13 mouse cellular contexts compared by ENCODE assay signal in genomic region chr9:37106808-37107207, GRCm38 (mm10). TPM values are rescaled to one million over a fixed set of nuclear protein-coding genes. Genes with fewer than 3 reads are reported as not detected.
DNase-seq lines count a peak whose midpoint lies in the region; ATAC-seq and TF ChIP-seq lines count a peak whose summit lies in the region.
"Had no signal": no experiment of that assay in that cellular context is flagged by ENCODE, and none has a peak within 500 bp of the region (broad histone marks: within the 10 kb centered on the region; RNA-seq: fewer than 3 reads in every experiment).

No protein-coding gene starts in this region.

- peak overlapping the region; percentile 74 for H3K27ac ChIP-seq in forebrain, embryonic 10.5 days
- H3K27ac ChIP-seq in forebrain, postnatal 0 days (ENCODE audit: low read depth, low read length) = no peak overlapping the region
- H3K27ac ChIP-seq in kidney, adult 2 months (ENCODE audit: insufficient read depth, low read depth, low read length) = no peak overlapping the region
- H3K27ac ChIP-seq: midbrain, embryonic 15.5 days; stomach, embryonic 15.5 days had no signal

- ATAC-seq in forebrain, postnatal 0 days = no peak
- ATAC-seq: midbrain, embryonic 15.5 days had no signal

- H3K4me2 ChIP-seq in forebrain, postnatal 0 days (ENCODE audit: low read depth) = no peak overlapping the region
- H3K4me2 ChIP-seq: heart, embryonic 12.5 days; liver, embryonic 11.5 days; midbrain, embryonic 15.5 days; stomach, embryonic 15.5 days had no signal

- no peaks in the 10 kb centered on the region for H3K27me3 ChIP-seq in forebrain, embryonic 10.5 days (ENCODE audit: poor library complexity, severe bottlenecking)
- H3K27me3 ChIP-seq in forebrain, postnatal 0 days (ENCODE audit: insufficient read depth, low read length) = no peaks in the 10 kb centered on the region
- no peaks in the 10 kb centered on the region for H3K27me3 ChIP-seq in kidney, adult 2 months (replicated peaks; ENCODE audit: control insufficient read depth, insufficient read depth, low read length)
- H3K27me3 ChIP-seq: heart, embryonic 12.5 days; midbrain, embryonic 15.5 days; stomach, embryonic 15.5 days had no signal

- no peak for TF ChIP-seq CTCF in forebrain, postnatal 0 days (IDR thresholded peaks at IDR 0.05; ENCODE audit: low read depth)
- TF ChIP-seq CTCF in kidney, adult 2 months (conservative IDR thresholded peaks at IDR 0.05; ENCODE audit: insufficient read depth, insufficient read length, low read depth, low read length) = no peak

- H3K4me3 ChIP-seq in forebrain, embryonic 10.5 days = no peak overlapping the region
- H3K4me3 ChIP-seq in forebrain, postnatal 0 days (ENCODE audit: low read depth, low read length) = no peak overlapping the region
- H3K4me3 ChIP-seq in kidney, adult 2 months (ENCODE audit: insufficient read depth, low read depth, low read length) = no peak overlapping the region
- H3K4me3 ChIP-seq: heart, embryonic 12.5 days; midbrain, embryonic 15.5 days; stomach, embryonic 15.5 days had no signal

- WGBS in forebrain, embryonic 10.5 days = 32% methylated on average over 3 of the region's 3 CpGs
- WGBS in forebrain, postnatal 0 days = 49% methylated on average over 3 of the region's 3 CpGs
- 37% methylated on average over 3 of the region's 3 CpGs for WGBS in kidney, adult 2 months

- peaks cover 5% of the 10 kb centered on the region; the same call in 1 of the 2 replicates for H3K9me3 ChIP-seq in forebrain, embryonic 10.5 days
- H3K9me3 ChIP-seq in forebrain, postnatal 0 days (ENCODE audit: low read length) = no peaks in the 10 kb centered on the region
- H3K9me3 ChIP-seq: heart, embryonic 12.5 days; midbrain, embryonic 15.5 days; stomach, embryonic 15.5 days had no signal

- DNase-seq in forebrain, embryonic 10.5 days (ENCODE audit: extremely low spot score, low spot score) = no peak
- no peak for DNase-seq in forebrain, postnatal 0 days
- DNase-seq in 3134 (ENCODE audit: extremely low read depth, insufficient read length, low spot score) (peak; percentile 65), adipocyte (ENCODE audit: low spot score) (peak; percentile 19)
- DNase-seq in kidney, adult 2 months = peak; percentile 51
- DNase-seq in left cerebral cortex, adult 9 months (ENCODE audit: low spot score in 2 of 2) = no peak
- no peak for DNase-seq in urinary bladder, postnatal 36 days (ENCODE audit: low spot score in 2 of 2)
- DNase-seq in heart, adult 8-10 months (ENCODE audit: low spot score) = no peak
- DNase-seq: retina, postnatal 1 day had no signal

- peaks cover 63% of the 10 kb centered on the region for H3K4me1 ChIP-seq in forebrain, embryonic 10.5 days
- no peaks in the 10 kb centered on the region for H3K4me1 ChIP-seq in forebrain, postnatal 0 days (ENCODE audit: insufficient read depth)
- H3K4me1 ChIP-seq in kidney, adult 2 months (ENCODE audit: control insufficient read depth, insufficient read depth, low read length) = peaks cover 10% of the 10 kb centered on the region; the same call in 1 of the 2 replicates

- H3K36me3 ChIP-seq in forebrain, embryonic 10.5 days (replicated peaks) = peaks cover 18% of the 10 kb centered on the region
- no peaks in the 10 kb centered on the region for H3K36me3 ChIP-seq in forebrain, postnatal 0 days (ENCODE audit: insufficient read depth)
- H3K36me3 ChIP-seq in kidney, adult 2 months (ENCODE audit: control insufficient read depth, insufficient read depth, low read length) = no peaks in the 10 kb centered on the region
- H3K36me3 ChIP-seq: heart, embryonic 12.5 days; midbrain, embryonic 15.5 days; stomach, embryonic 15.5 days had no signal

- H3K9ac ChIP-seq in forebrain, postnatal 0 days = no peak overlapping the region
- H3K9ac ChIP-seq: heart, embryonic 12.5 days; midbrain, embryonic 15.5 days; stomach, embryonic 15.5 days had no signal

- no peak for TF ChIP-seq POLR2A in kidney, adult 2 months (IDR thresholded peaks at IDR 0.05; ENCODE audit: low read depth, low read length)

RNA-seq across cellular contexts. Expression of gene Pknox2, which starts 40.4 kb away (rescaled TPM):
- 35.3 and 36.8 TPM in 2 replicates for polyA plus RNA-seq in forebrain, embryonic 10.5 days (2016; fragmentation: Nextera tagmentation; extraction: Ambion mirVana)
- 20.9 and 26.1 TPM in 2 replicates for total RNA-seq in forebrain, postnatal 0 days (2014; rRNA removed)
- 26.3 and 27.9 TPM in 2 replicates for polyA plus RNA-seq in forebrain, postnatal 0 days (2015; fragmentation: Nextera tagmentation; extraction: Ambion mirVana)
- polyA plus RNA-seq in kidney, adult 2 months (2012; rRNA removed) = 7.1 and 8.2 TPM in 2 replicates
- total RNA-seq in heart, adult 8-10 months (2022) = 1 to 10 TPM; 8.3 to 10.0 (median 9.8) TPM

Comparison
In these comparisons a context has a peak if more than half of its experiments do, and no peak if none do; other contexts are left out.
1. DNase-seq: peak in 3134 (single experiment), adipocyte (single experiment) and kidney, adult 2 months (single experiment); none in forebrain, embryonic 10.5 days (single experiment), forebrain, postnatal 0 days (single experiment), left cerebral cortex, adult 9 months (0 of 2), urinary bladder, postnatal 36 days (0 of 2) and heart, adult 8-10 months (single experiment).